Mouse (Mus musculus) heart, embryonic 13.5 days (tissue): ENCODE data around the gene Atp5e. TPM values are rescaled to one million over a fixed set of nuclear protein-coding genes. Genes with fewer than 3 reads are reported as not detected.

Experiments used
- ATAC-seq: fragments of 200-750 bp; cut with Nextera tagmentation; 2 replicates; pipeline ENCODE4 v1.8.0; 2017; ENCODE audit warnings: moderate TSS enrichment; ENCODE audit not compliant: insufficient number of reproducible peaks, low FRiP score, low TSS enrichment; ENCODE audit errors: extremely low read depth
- H3K27ac ChIP-seq: fragments of 300-500 bp; sonication (generic); replicated peaks from 2 replicates; pipeline ENCODE4 v1.5.1; 2015; ENCODE audit warnings: moderate library complexity, mild to moderate bottlenecking, inconsistent platforms
- H3K27me3 ChIP-seq: fragments of 300-500 bp; sonication (generic); replicated peaks from 2 replicates; pipeline ENCODE4 v1.6.1; 2015; ENCODE audit warnings: mild to moderate bottlenecking, inconsistent platforms
- H3K36me3 ChIP-seq: fragments of 300-500 bp; sonication (generic); 2 replicates; pipeline ENCODE4 v1.6.1; 2015; ENCODE audit warnings: mild to moderate bottlenecking, inconsistent platforms
- H3K4me1 ChIP-seq: fragments of 300-500 bp; sonication (generic); 2 replicates; pipeline ENCODE4 v1.6.1; 2015; ENCODE audit warnings: inconsistent platforms
- H3K4me2 ChIP-seq: fragments of 300-500 bp; sonication (generic); 2 replicates; pipeline ENCODE4 v1.6.1; 2015; ENCODE audit warnings: inconsistent platforms, mild to moderate bottlenecking, moderate library complexity
- H3K4me3 ChIP-seq: fragments of 300-500 bp; sonication (generic); 2 replicates; pipeline ENCODE4 v1.5.1; 2015; ENCODE audit warnings: moderate library complexity, mild to moderate bottlenecking, inconsistent platforms
- H3K9ac ChIP-seq: fragments of 300-500 bp; sonication (generic); 2 replicates; pipeline ENCODE4 v1.6.1; 2015; ENCODE audit warnings: inconsistent platforms, mild to moderate bottlenecking, moderate library complexity
- H3K9me3 ChIP-seq: fragments of 300-500 bp; sonication (generic); 2 replicates; pipeline ENCODE4 v1.6.1; 2016; ENCODE audit warnings: inconsistent platforms
- WGBS: fragments of 180-500 bp; shearing (Covaris S2); methylation state at CpG from one replicate; pipeline ENCODE4 v1.1.7; 2015; ENCODE audit warnings: mixed read lengths; 5-methylcytosine and 5-hydroxymethylcytosine counted together
- polyA plus RNA-seq: library from polyadenylated mRNA; unstranded; fragments of >200 nt; fragmentation: Nextera tagmentation; extraction: Ambion mirVana; gene quantifications from 2 replicates; pipeline ENCODE4 v1.2.1, GENCODE M21; 2015

Gene Atp5e
- polyA plus RNA-seq, 1 experiment from 2014 or later = 1,120 TPM

DNA sequence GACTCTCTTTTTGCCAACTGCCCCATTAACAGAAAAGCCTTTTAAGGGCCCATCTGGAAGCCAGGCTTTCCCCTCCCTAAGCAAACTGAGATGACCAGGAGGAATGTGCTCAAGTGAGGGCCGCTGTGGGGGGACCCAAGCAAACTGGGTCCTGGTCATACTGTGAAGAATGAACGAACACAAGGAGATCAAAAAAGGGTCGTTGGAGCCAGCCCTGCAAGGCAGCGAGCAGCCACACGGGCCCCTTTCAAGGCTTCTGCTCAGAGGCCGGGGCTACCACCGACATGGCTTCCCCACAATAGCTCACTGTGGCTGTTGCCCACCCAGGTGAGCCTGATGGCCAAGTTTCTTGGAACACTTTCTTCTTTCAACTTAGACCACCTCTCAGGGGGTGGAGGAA, 17.4 kb downstream of the Atp5e start:
- H3K36me3 ChIP-seq = no peaks in the 10 kb centered on the region
- H3K4me1 ChIP-seq = peaks cover 14% of the 10 kb centered on the region
- H3K27me3 ChIP-seq = no peaks in the 10 kb centered on the region
- no peak overlapping the region for H3K9ac ChIP-seq
- H3K4me2 ChIP-seq = no peak overlapping the region
- H3K9me3 ChIP-seq = no peaks in the 10 kb centered on the region
- no peak overlapping the region for H3K4me3 ChIP-seq
- no peak overlapping the region for H3K27ac ChIP-seq
- ATAC-seq = no peak
- WGBS = 63% methylated on average over 7 of the region's 7 CpGs

DNA sequence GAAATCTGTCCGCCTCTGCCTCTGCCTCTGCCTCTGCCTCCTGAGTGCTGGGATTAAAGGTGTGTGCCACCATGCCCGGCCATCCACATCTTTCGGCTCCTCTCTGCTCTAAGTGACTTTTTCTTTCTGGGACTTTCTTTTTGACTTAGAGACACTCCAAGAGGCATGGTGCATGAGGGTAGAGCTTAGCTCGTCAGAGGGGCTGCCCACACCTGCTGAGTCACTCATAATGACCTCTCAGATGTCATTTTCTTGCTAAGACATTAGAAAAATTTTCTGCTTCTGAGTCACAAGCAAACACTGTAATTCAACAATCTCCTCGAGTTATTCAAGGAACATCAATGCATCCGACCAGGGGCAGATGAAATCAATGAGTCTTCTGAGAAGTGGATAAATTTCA, 18.9 kb downstream of the Atp5e start:
- 77% methylated on average over 6 of the region's 6 CpGs for WGBS
- H3K9ac ChIP-seq = no peak overlapping the region
- H3K36me3 ChIP-seq = no peaks in the 10 kb centered on the region
- no peak overlapping the region for H3K27ac ChIP-seq
- H3K4me1 ChIP-seq = peaks cover 17% of the 10 kb centered on the region
- no peak overlapping the region for H3K4me3 ChIP-seq
- no peak overlapping the region for H3K4me2 ChIP-seq
- no peaks in the 10 kb centered on the region for H3K9me3 ChIP-seq
- no peaks in the 10 kb centered on the region for H3K27me3 ChIP-seq
- ATAC-seq = no peak

DNA sequence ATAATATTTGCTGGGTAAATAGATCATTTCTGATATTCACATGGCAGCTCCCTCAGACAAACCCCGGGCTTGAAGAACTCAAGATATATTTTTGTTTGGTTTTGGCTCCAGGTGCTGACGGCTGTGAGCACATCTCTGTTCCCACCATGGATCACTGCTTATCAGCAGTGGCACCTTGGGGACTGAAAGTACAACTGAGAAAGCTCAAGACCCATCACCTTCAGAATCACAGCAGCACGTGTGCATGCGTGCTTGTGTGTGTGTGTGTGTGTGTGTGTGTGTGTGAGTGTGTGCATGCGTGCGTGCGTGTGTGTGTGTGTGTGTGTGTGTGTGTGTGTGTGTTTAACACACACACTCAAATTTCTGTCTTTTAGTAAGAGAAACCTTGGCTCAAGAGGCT, 19.5 kb downstream of the Atp5e start:
- H3K4me1 ChIP-seq = peaks cover 22% of the 10 kb centered on the region
- H3K36me3 ChIP-seq = no peaks in the 10 kb centered on the region
- no peaks in the 10 kb centered on the region for H3K9me3 ChIP-seq
- ATAC-seq = no peak
- H3K9ac ChIP-seq = no peak overlapping the region
- H3K27me3 ChIP-seq = no peaks in the 10 kb centered on the region
- H3K4me3 ChIP-seq = no peak overlapping the region
- H3K4me2 ChIP-seq = no peak overlapping the region
- no peak overlapping the region for H3K27ac ChIP-seq
- 68% methylated on average over 7 of the region's 7 CpGs for WGBS

DNA sequence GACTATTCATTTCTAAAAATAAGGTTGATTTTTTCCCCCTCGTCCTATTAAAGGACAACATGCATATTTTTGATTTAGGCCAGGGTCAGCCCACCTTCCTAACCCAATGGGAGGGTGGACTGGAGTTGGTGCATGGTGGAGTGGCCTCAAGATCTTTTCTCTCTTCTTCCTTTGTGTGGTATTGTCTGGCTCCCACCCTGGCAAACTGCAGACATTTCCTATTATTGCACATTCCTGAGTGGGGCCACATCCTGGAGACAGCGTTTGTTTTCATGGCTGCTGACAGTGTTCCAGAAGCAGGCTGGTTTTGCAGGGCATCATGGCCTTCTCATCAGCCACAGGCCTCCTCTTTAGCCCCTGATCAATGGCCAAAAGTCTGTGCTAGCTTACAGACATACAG, 20.9 kb downstream of the Atp5e start:
- H3K27ac ChIP-seq = peak overlapping the region; percentile 12; the same call in 1 of the 2 replicates
- no peak for ATAC-seq
- no peak overlapping the region for H3K4me3 ChIP-seq
- no peaks in the 10 kb centered on the region for H3K9me3 ChIP-seq
- no peak overlapping the region for H3K4me2 ChIP-seq
- H3K4me1 ChIP-seq = peaks cover 32% of the 10 kb centered on the region
- H3K9ac ChIP-seq = no peak overlapping the region
- no peaks in the 10 kb centered on the region for H3K27me3 ChIP-seq
- no peaks in the 10 kb centered on the region for H3K36me3 ChIP-seq
- WGBS = 50% methylated on average over 2 of the region's 2 CpGs

- no peak overlapping the region for H3K9ac ChIP-seq
- 61% methylated on average over 9 of the region's 9 CpGs for WGBS
- H3K4me3 ChIP-seq = no peak overlapping the region
- H3K4me1 ChIP-seq = peaks cover 38% of the 10 kb centered on the region
- no peaks in the 10 kb centered on the region for H3K9me3 ChIP-seq
- H3K27me3 ChIP-seq = no peaks in the 10 kb centered on the region
- no peaks in the 10 kb centered on the region for H3K36me3 ChIP-seq
- peak overlapping the region; percentile 12 for H3K27ac ChIP-seq
- ATAC-seq = no peak
- H3K4me2 ChIP-seq = no peak overlapping the region
Observed at GRCm38 (mm10) chr2:174442460-174442859, 21.4 kb downstream of the Atp5e start.

DNA sequence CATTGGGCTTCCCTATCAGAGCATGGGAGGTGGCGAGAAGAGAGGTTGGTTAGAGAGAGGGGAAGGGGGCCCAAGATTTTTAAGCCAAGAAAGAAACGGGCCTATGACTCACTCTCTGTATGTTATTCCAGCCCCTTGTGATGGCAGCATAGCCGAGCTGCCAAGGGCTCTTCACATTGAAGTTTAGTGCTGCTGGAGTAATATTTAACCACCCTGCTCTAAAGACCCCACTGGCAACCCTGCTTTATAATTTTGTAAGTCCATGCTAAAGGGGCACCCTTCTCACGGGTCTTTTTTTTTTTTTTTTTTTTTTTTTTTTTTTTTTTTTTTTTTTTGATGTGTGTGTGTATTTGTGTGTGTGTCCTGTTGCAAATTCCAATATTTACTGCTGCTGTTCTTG, 22.0 kb downstream of the Atp5e start:
- Histone ChIP-seq H3K9ac (no peak overlapping the region), H3K9me3 (no peaks in the 10 kb centered on the region), H3K27me3 (no peaks in the 10 kb centered on the region), H3K4me1 (peaks cover 39% of the 10 kb centered on the region), H3K27ac (no peak overlapping the region), H3K36me3 (no peaks in the 10 kb centered on the region), H3K4me3 (no peak overlapping the region), H3K4me2 (no peak overlapping the region)
- ATAC-seq = no peak
- WGBS = 59% methylated on average over 4 of the region's 4 CpGs

GRCm38 (mm10) chr2:174439961-174440360, 23.9 kb downstream of the Atp5e start:
- Histone ChIP-seq H3K36me3 (peaks cover 9% of the 10 kb centered on the region), H3K9me3 (no peaks in the 10 kb centered on the region), H3K4me1 (peaks cover 39% of the 10 kb centered on the region), H3K27ac (no peak overlapping the region), H3K27me3 (no peaks in the 10 kb centered on the region), H3K4me3 (no peak overlapping the region), H3K4me2 (no peak overlapping the region), H3K9ac (no peak overlapping the region)
- no peak for ATAC-seq
- 81% methylated on average over 9 of the region's 9 CpGs for WGBS

DNA sequence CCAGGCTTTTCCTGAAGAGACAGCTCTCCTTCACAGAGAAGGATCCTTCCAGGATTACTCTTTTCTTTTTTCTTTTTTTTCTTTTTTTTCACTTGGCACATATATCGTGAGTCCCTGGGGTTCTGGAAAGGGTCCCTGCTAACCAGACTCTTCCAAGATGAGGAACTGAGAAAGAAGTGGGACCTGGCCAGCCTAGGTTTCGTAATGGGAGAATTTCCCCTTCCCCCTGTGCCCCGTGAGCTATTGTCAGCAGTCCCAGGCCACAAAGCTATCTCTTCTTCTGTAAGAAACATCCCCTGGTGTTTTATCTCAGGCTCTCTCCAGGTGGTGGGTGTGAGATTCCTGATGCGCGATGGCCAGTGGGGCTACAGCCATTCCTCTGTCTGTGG, 24.5 kb downstream of the Atp5e start:
- Histone ChIP-seq H3K27me3 (no peaks in the 10 kb centered on the region), H3K9ac (peak overlapping the region; percentile 82), H3K4me2 (peak overlapping the region; percentile 88), H3K36me3 (peaks cover 14% of the 10 kb centered on the region), H3K4me1 (peaks cover 39% of the 10 kb centered on the region), H3K9me3 (no peaks in the 10 kb centered on the region), H3K4me3 (peak overlapping the region; percentile 75; the same call in 1 of the 2 replicates), H3K27ac (no peak overlapping the region)
- 29% methylated on average over 5 of the region's 5 CpGs for WGBS
- no peak for ATAC-seq

DNA sequence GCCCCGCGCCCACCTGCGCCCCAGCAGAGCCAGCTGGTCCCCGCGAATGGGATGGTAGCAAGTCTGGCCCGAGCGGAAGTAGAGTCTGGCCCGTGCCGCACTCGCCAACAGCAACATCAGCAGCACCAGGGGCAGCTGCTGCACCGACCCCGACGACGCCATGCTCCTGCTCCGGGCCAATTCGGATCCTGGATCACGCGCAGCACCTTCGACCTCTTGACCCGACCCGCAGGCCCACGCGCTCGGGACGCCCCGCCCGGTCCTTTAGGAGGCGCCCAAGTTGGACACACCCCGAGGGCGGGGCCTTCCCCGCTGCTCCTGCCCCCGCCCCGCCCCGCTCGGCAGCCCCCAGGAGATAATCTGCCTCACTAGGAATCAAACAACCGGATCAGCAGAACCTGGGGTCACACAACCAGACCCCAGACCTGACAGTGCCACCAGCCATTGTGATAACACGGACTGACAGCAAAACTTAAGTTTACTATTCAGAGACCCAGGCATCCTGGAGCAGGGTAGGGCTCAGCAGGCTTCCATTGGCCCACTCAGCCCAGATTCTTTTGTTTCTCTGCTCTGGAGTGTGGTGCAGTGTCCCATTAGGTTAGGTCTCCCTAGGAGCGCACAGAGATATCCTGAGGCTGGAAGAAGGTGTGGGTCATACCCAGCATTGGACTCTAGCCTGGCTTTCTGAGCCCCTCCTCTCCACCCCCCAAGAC, 25.0 kb downstream of the Atp5e start, which contains the start of gene Ctsz:
Gene Ctsz (minus strand): TSS at position 303 of the 713 bp plus-strand sequence.
- peak within 1 kb of the TSS; percentile 82 for H3K9ac ChIP-seq
- ATAC-seq = peak; percentile 68
- H3K27me3 ChIP-seq = no peaks in the 10 kb centered on the region
- peak within 1 kb of the TSS; percentile 88 for H3K4me2 ChIP-seq
- WGBS = 1% methylated on average over 34 of the region's 38 CpGs
- no peaks in the 10 kb centered on the region for H3K9me3 ChIP-seq
- H3K4me3 ChIP-seq = peak within 1 kb of the TSS; percentile 75
- H3K27ac ChIP-seq = no peak within 1 kb of the TSS
- peaks cover 14% of the 10 kb centered on the region for H3K36me3 ChIP-seq
- H3K4me1 ChIP-seq = peaks cover 39% of the 10 kb centered on the region

GRCm38 (mm10) chr2:174438181-174438580, 25.7 kb downstream of the Atp5e start:
- Histone ChIP-seq H3K9ac (peak overlapping the region; percentile 82), H3K4me1 (peaks cover 37% of the 10 kb centered on the region), H3K27me3 (no peaks in the 10 kb centered on the region), H3K4me2 (peak overlapping the region; percentile 88), H3K36me3 (peaks cover 20% of the 10 kb centered on the region), H3K9me3 (no peaks in the 10 kb centered on the region), H3K27ac (no peak overlapping the region), H3K4me3 (peak overlapping the region; percentile 75)
- WGBS = 67% methylated on average over 11 of the region's 11 CpGs
- ATAC-seq = no peak

- no peak for ATAC-seq
- Histone ChIP-seq H3K9ac (0 out of 2 replicates have a peak overlapping the region, but pooled peaks have one; percentile 82), H3K9me3 (no peaks in the 10 kb centered on the region), H3K36me3 (peaks cover 26% of the 10 kb centered on the region), H3K4me3 (peak overlapping the region; percentile 75), H3K27ac (no peak overlapping the region), H3K4me2 (peak overlapping the region; percentile 88), H3K27me3 (no peaks in the 10 kb centered on the region), H3K4me1 (peaks cover 33% of the 10 kb centered on the region)
- WGBS = 91% methylated on average over 4 of the region's 4 CpGs
Observed at GRCm38 (mm10) chr2:174437697-174437982, 26.3 kb downstream of the Atp5e start.
